Mouse (Mus musculus) hindbrain, embryonic 10.5 days (tissue): ENCODE results near the gene Alg9. TPM values are rescaled to one million over a fixed set of nuclear protein-coding genes. Genes with fewer than 3 reads are reported as not detected.

Experiments used
- DNase-seq: peaks from one replicate; pipeline ENCODE4 v3.0.0-alpha.2; 2017; ENCODE audit warnings: low spot score
- H3K27ac ChIP-seq: fragments of 300-500 bp; sonication (generic); 2 replicates; pipeline ENCODE4 v1.5.1; 2016; ENCODE audit warnings: mild to moderate bottlenecking, moderate library complexity
- H3K27me3 ChIP-seq: fragments of 300-500 bp; sonication (generic); 2 replicates; pipeline ENCODE4 v1.6.1; 2016; ENCODE audit warnings: mild to moderate bottlenecking; ENCODE audit not compliant: poor library complexity, insufficient read depth, severe bottlenecking
- H3K36me3 ChIP-seq: fragments of 300-500 bp; sonication (generic); 2 replicates; pipeline ENCODE4 v1.6.1; 2016; ENCODE audit warnings: mild to moderate bottlenecking, moderate library complexity
- H3K4me1 ChIP-seq: fragments of 300-500 bp; sonication (generic); replicated peaks from 2 replicates; pipeline ENCODE4 v1.6.1; 2016; ENCODE audit warnings: mild to moderate bottlenecking
- H3K4me3 ChIP-seq: fragments of 300-500 bp; sonication (generic); 2 replicates; pipeline ENCODE4 v1.5.1; 2016; ENCODE audit warnings: mild to moderate bottlenecking, moderate library complexity
- H3K9me3 ChIP-seq: fragments of 300-500 bp; sonication (generic); 2 replicates; pipeline ENCODE4 v1.6.1; 2016; ENCODE audit warnings: mild to moderate bottlenecking, moderate library complexity
- WGBS: fragments of 180-500 bp; shearing (Covaris S2); methylation state at CpG from one replicate; pipeline ENCODE4 v1.1.7; 2016; 5-methylcytosine and 5-hydroxymethylcytosine counted together
- polyA plus RNA-seq: library from polyadenylated mRNA; unstranded; fragments of >200 nt; fragmentation: Nextera tagmentation; extraction: Ambion mirVana; gene quantifications from 2 replicates; pipeline ENCODE4 v1.2.1, GENCODE M21; 2016

Alg9 gene
- polyA plus RNA-seq, 1 experiment from 2014 or later = 42.5 TPM

- no peak overlapping the region for H3K27ac ChIP-seq
- DNase-seq = no peak
- no peaks in the 10 kb centered on the region for H3K9me3 ChIP-seq
- no peaks in the 10 kb centered on the region for H3K27me3 ChIP-seq
- H3K4me3 ChIP-seq = no peak overlapping the region
- 95% methylated on average over 6 of the region's 6 CpGs for WGBS
- H3K4me1 ChIP-seq = no peaks in the 10 kb centered on the region
- H3K36me3 ChIP-seq = peaks cover 92% of the 10 kb centered on the region
These were observed 92.2 kb downstream of the Alg9 start for GRCm38 (mm10) chr9:50867015-50867414.

DNA sequence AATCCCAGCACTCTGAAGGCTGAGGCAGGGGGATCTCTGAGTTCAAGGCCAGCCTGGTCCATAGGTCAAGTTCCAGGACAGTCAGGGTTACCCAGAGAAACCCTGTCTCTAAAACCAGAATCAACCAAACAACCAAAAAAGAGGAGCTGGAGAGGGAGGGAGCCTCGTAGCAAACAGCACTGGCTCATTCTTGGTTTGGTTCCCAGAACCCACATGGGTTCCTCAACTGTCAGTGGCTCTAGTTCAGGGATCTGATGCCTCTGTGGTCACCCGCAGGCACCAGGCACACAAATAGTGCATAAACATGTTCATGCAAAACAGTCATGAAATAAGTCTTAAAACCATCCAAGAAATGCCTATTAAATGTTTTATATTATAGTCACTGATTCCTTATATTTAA lies 93.4 kb downstream of the Alg9 start:
- Histone ChIP-seq H3K4me1 (no peaks in the 10 kb centered on the region), H3K9me3 (no peaks in the 10 kb centered on the region), H3K27me3 (no peaks in the 10 kb centered on the region), H3K27ac (no peak overlapping the region), H3K36me3 (peaks cover 92% of the 10 kb centered on the region), H3K4me3 (no peak overlapping the region)
- no peak for DNase-seq
- 99% methylated on average over 2 of the region's 2 CpGs for WGBS

DNA sequence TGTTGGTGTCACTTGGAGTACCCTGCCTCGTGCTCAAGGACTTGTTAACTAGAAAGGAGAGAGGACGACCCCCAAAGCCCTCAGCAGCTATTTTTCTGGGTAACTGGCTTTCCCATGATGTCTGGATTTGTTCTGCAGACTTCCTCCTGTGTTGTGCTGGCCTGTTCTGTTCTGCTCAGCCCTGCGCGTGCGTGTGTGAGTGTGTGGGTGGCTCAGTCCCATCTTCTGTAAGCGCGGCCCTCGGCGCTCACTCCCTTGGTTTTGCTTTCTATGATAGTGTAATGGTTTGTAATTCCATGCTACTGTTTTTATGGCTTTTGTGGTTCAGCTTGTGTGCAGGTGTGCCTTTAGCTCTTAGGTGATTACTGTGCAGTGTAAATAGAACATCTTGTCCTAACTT lies 98.4 kb downstream of the Alg9 start:
- 95% methylated on average over 9 of the region's 9 CpGs for WGBS

GRCm38 (mm10) chr9:50874031-50874430 lies 99.2 kb downstream of the Alg9 start:
- WGBS = 92% methylated on average over 6 of the region's 6 CpGs
- peaks cover 93% of the 10 kb centered on the region for H3K36me3 ChIP-seq

More for the DNA sequence above, 98.4 kb downstream of the Alg9 start:
- Histone ChIP-seq H3K9me3 (no peaks in the 10 kb centered on the region), H3K27me3 (no peaks in the 10 kb centered on the region), H3K4me3 (no peak overlapping the region), H3K4me1 (no peaks in the 10 kb centered on the region), H3K27ac (no peak overlapping the region), H3K36me3 (peaks cover 93% of the 10 kb centered on the region)
- DNase-seq = no peak

DNA sequence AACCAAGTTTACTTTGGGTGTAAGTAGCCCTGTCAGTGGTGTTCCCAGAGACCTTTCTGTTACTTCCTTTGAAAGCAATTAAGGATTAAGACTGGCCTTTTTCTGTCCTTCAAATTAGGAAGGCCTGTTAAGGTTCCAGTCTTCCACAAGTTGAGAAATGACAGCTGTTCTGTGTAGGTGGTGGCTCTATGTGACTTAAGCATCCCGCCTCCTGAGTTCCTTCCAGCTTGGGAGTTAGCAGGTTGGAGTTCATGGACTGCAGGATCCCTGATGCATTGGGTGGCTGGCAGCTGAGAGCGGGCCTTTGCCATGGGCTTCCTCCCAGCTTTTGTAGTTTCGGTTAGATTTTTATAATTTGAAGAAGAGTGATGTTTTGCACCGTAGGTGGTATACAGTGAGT lies 100.7 kb downstream of the Alg9 start:
- DNase-seq = no peak
- 96% methylated on average over 4 of the region's 4 CpGs for WGBS
- no peak overlapping the region for H3K27ac ChIP-seq
- H3K4me3 ChIP-seq = no peak overlapping the region
- H3K4me1 ChIP-seq = no peaks in the 10 kb centered on the region
- no peaks in the 10 kb centered on the region for H3K27me3 ChIP-seq
- peaks cover 94% of the 10 kb centered on the region for H3K36me3 ChIP-seq
- no peaks in the 10 kb centered on the region for H3K9me3 ChIP-seq

More at GRCm38 (mm10) chr9:50874031-50874430, 99.2 kb downstream of the Alg9 start:
- H3K4me3 ChIP-seq = no peak overlapping the region
- H3K27me3 ChIP-seq = no peaks in the 10 kb centered on the region
- no peak overlapping the region for H3K27ac ChIP-seq
- no peaks in the 10 kb centered on the region for H3K4me1 ChIP-seq
- DNase-seq = no peak
- no peaks in the 10 kb centered on the region for H3K9me3 ChIP-seq

- peaks cover 94% of the 10 kb centered on the region for H3K36me3 ChIP-seq
- no peak overlapping the region for H3K4me3 ChIP-seq
- WGBS = 97% methylated on average over 3 of the region's 3 CpGs
- H3K27ac ChIP-seq = no peak overlapping the region
- no peaks in the 10 kb centered on the region for H3K4me1 ChIP-seq
- DNase-seq = no peak
- H3K27me3 ChIP-seq = no peaks in the 10 kb centered on the region
- no peaks in the 10 kb centered on the region for H3K9me3 ChIP-seq
These were observed 101.5 kb downstream of the Alg9 start for GRCm38 (mm10) chr9:50876287-50876686.

DNA sequence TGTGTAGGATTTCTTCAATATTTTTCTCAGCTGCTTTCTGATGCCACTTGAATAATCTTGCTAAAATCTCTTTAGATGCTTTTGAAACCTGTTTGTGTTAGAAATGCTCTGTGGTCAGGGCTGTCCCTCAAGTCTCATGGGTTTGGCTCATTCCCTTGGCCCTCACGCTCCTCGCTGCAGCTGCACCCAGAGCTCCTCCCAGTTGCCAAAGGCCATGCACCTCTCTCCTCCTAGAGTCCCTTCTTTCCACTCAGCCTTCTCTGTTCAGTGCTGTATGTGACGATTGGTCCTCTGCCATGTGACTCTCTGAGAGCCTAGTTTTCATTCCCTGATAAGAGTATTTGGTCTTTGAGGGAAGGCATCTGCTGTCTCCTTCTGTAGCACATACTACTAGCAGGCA lies 102.6 kb downstream of the Alg9 start:
- no peaks in the 10 kb centered on the region for H3K27me3 ChIP-seq
- no peak for DNase-seq
- H3K27ac ChIP-seq = no peak overlapping the region
- H3K36me3 ChIP-seq = peaks cover 100% of the 10 kb centered on the region
- H3K4me1 ChIP-seq = no peaks in the 10 kb centered on the region
- H3K9me3 ChIP-seq = no peaks in the 10 kb centered on the region
- 88% methylated on average over 3 of the region's 3 CpGs for WGBS
- no peak overlapping the region for H3K4me3 ChIP-seq

DNA sequence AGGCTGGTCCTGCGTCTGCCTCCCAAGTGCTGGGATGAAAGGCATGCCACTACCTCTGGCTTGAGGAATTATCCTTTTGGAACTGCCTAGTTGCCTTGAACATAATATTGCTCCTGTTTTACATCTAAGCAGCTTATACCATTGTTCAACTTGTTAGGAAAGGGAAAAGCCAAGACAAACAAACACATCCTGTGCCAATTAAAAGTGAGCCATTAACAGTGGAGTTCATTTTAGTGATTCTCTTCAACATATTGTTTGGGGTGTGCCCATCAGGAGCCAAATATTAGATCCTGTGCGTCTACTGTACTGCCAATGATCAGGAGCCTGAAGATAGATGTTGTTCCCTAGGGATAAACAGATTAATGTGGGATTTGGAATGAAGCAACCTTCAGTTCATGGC lies 107.4 kb downstream of the Alg9 start:
- Histone ChIP-seq H3K27ac (no peak overlapping the region), H3K4me1 (peaks cover under 1% of the 10 kb centered on the region; the same call in 1 of the 2 replicates), H3K4me3 (no peak overlapping the region), H3K9me3 (no peaks in the 10 kb centered on the region), H3K27me3 (no peaks in the 10 kb centered on the region), H3K36me3 (peaks cover 93% of the 10 kb centered on the region)
- DNase-seq = no peak
- WGBS = 93% methylated on average over 2 of the region's 2 CpGs

DNA sequence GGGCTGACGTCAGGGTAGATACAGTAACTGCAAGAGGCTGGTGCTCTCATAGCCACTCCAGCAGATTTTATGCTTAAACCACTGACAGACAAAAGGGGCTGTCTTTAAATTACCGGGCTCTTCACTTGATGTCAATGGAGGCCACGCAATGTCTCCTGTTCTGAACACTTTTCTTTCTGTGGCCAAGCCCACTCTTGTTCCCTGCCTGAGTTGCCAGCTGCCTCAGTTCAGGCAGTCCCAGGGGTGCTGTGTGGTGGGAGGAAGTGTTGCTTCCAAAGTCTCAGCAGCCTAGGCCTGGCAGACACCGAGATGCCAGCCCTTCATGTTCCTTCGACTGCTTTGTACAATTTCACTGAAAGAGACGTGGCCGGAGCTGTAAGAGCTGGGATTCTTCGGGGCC lies 109.3 kb downstream of the Alg9 start:
- Histone ChIP-seq H3K4me3 (no peak overlapping the region), H3K9me3 (no peaks in the 10 kb centered on the region), H3K27me3 (no peaks in the 10 kb centered on the region), H3K27ac (no peak overlapping the region; the same call in 1 of the 2 replicates), H3K36me3 (peaks cover 76% of the 10 kb centered on the region), H3K4me1 (peaks cover 12% of the 10 kb centered on the region)
- 83% methylated on average over 8 of the region's 8 CpGs for WGBS
- no peak for DNase-seq

DNA sequence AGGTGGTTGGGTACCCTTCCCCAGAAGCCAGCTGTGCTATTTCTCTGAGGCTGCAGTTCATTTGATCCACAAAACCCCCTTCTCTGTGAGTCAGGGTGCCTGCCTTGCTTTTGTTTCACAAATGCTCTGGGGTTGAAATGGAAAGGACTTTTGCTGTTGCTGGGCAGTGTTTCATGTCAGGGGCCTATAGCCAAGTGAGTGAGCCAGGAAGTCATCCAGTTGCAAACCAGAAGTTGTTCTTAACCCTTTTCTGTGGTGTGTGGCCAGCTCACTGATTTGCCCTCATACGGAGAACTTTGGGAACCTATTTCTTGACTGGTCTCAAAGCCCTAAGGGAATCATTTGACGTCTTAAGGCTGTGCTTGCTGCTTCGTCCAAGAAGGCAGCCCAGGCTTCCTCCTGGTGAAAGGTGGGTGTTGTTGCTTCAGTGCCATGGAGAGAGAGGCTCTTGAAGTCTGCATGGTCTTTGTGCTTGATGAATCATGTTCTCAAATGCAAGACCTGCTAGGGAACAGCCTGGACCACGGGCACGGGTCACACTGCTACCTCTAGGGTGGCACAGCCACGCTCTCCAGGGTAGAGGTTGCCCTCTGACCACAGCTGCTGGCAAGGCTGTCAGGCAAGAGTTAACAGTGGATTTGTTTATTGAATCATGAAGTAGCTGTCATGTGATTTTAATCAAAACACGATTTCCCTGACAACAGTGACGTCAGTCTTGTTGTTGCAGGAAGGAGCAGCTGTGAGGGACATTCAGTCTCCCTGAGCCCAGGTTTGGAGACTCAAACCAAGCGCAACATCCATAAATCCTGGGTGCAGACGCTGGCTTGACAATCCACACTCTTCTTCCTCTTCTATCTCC lies 110.2 kb downstream of the Alg9 start:
- H3K4me3 ChIP-seq = no peak overlapping the region
- 0 out of 2 replicates have a peak overlapping the region, but pooled peaks have one; percentile 45 for H3K27ac ChIP-seq
- H3K36me3 ChIP-seq = peaks cover 69% of the 10 kb centered on the region
- 82% methylated on average over 10 of the region's 10 CpGs for WGBS
- no peaks in the 10 kb centered on the region for H3K9me3 ChIP-seq
- no peak for DNase-seq
- H3K4me1 ChIP-seq = peaks cover 12% of the 10 kb centered on the region
- H3K27me3 ChIP-seq = no peaks in the 10 kb centered on the region

DNA sequence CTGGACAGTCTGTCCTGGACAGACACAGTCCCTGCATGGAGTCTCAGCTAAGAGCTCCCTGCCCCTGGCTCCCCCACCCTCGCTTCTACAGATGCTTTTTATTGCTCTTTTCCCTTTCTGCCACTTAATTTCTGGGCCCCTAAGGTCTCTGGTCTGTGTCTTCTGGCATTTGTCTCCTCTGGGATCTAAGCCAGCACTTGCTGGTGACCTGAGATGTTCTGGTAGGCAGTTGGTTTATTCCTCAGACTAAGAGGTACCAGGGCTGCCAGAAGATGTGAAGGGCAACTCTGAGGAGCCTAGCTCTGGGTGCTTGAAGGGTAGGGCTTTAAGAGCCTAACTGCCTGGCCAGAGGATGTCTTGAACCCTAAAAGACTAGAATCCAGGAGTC lies 110.8 kb downstream of the Alg9 start:
- H3K9me3 ChIP-seq = no peaks in the 10 kb centered on the region
- peaks cover 12% of the 10 kb centered on the region for H3K4me1 ChIP-seq
- H3K27me3 ChIP-seq = no peaks in the 10 kb centered on the region
- 0 out of 2 replicates have a peak overlapping the region, but pooled peaks have one; percentile 35 for H3K27ac ChIP-seq
- no peak overlapping the region for H3K4me3 ChIP-seq
- peaks cover 63% of the 10 kb centered on the region for H3K36me3 ChIP-seq
- DNase-seq = no peak
- WGBS = 68% methylated on average over 1 of the region's 1 CpGs

DNA sequence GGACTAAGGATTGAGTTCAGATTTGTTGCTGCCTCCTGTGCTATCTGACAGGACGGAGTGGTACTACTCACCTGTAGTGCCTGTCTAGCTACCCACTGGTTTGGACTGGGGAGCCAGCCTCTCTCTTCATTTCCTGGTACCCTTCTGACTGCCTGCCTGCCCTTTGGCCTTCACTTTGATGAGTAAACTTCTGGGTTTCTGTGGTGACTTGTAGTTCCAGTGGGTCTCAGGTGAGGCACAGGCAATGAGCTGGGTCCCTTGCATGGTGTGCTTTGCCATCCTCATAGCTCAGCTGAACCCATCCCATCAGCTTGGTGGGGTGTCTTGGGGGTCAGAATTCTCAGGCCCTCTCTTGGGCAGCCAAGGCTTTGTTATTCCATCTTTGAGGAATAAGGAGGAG lies 112.1 kb downstream of the Alg9 start:
- Histone ChIP-seq H3K9me3 (no peaks in the 10 kb centered on the region), H3K27ac (no peak overlapping the region), H3K27me3 (no peaks in the 10 kb centered on the region), H3K4me1 (peaks cover 12% of the 10 kb centered on the region), H3K36me3 (peaks cover 63% of the 10 kb centered on the region), H3K4me3 (no peak overlapping the region)
- DNase-seq = no peak
- WGBS = 100% methylated on average over 1 of the region's 1 CpGs

DNA sequence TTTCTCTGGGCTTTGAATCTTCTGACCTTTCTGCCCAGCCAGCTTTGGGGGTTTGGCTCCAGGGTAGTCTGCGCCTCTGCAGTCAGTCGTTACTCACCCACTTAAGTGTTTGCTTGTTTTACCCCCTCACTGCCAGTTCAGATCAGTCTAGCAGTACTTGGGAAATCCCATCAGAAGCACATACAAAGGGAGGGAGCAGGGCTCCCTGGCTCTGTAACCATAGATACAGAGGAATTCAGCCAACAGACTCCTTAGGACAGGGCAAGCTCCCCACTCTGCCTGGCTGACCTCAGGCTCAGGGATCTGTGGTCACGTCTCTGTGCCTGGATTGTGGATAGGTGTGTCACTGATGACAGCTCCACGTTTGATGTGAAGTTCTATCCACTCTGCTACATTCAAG lies 112.5 kb downstream of the Alg9 start:
- Histone ChIP-seq H3K27me3 (no peaks in the 10 kb centered on the region), H3K4me1 (peaks cover 12% of the 10 kb centered on the region), H3K27ac (no peak overlapping the region), H3K36me3 (peaks cover 61% of the 10 kb centered on the region), H3K9me3 (no peaks in the 10 kb centered on the region), H3K4me3 (no peak overlapping the region)
- DNase-seq = no peak
- WGBS = 41% methylated on average over 4 of the region's 4 CpGs
